Mouse (Mus musculus): ENCODE data around the gene C130050O18Rik. TPM values are rescaled to one million over a fixed set of nuclear protein-coding genes. Genes with fewer than 3 reads are reported as not detected.

The C130050O18Rik gene
- polyA plus RNA-seq (2017; shearing (Covaris generic)) = 0.11 TPM

GRCm38 (mm10) chr5:139404801-139405401 lies at the start of gene C130050O18Rik:
Gene C130050O18Rik (plus strand): TSS chr5:139405280.

GRCm38 (mm10) chr5:139377468-139378270 lies 27.4 kb upstream of the C130050O18Rik start, which contains the start of gene Gpr146:
Gene Gpr146 (plus strand): TSS chr5:139377697.

GRCm38 (mm10) chr5:139423026-139423865 lies 18.2 kb downstream of the C130050O18Rik start, which contains the start of gene Gper1:
Gene Gper1 (plus strand): TSS chr5:139423151.

GRCm38 (mm10) chr5:139460384-139461067 lies 55.4 kb downstream of the C130050O18Rik start, which contains the start of gene 3110082I17Rik:
Gene 3110082I17Rik (minus strand): TSS chr5:139460527.

Other genes with a start within 250 kb of the C130050O18Rik start
- gene Sun1, start 204.6 kb upstream of the C130050O18Rik start, polyA plus RNA-seq (2017; shearing (Covaris generic)) = 41.6 TPM
- 142 TPM for gene Get4, start 153.0 kb upstream of the C130050O18Rik start, polyA plus RNA-seq (2017; shearing (Covaris generic))
- 28.1 TPM for gene Adap1, start 79.7 kb upstream of the C130050O18Rik start, polyA plus RNA-seq (2017; shearing (Covaris generic))
- 53.2 TPM for gene Cox19, start 53.9 kb upstream of the C130050O18Rik start, polyA plus RNA-seq (2017; shearing (Covaris generic))
- not detected for gene Cyp2w1, start 52.7 kb upstream of the C130050O18Rik start, polyA plus RNA-seq (2017; shearing (Covaris generic))
- 30.8 TPM for gene Gpr146, start 27.6 kb upstream of the C130050O18Rik start, polyA plus RNA-seq (2017; shearing (Covaris generic))
- gene Gper1, start 17.9 kb downstream of the C130050O18Rik start, polyA plus RNA-seq (2017; shearing (Covaris generic)) = not detected
- gene 3110082I17Rik, start 55.2 kb downstream of the C130050O18Rik start, polyA plus RNA-seq (2017; shearing (Covaris generic)) = 8.8 TPM
- gene Zfand2a, start 79.3 kb downstream of the C130050O18Rik start, polyA plus RNA-seq (2017; shearing (Covaris generic)) = 13.1 TPM
- gene Uncx, start 138.2 kb downstream of the C130050O18Rik start, polyA plus RNA-seq (2017; shearing (Covaris generic)) = not detected

Data from CD4-positive, CD25-positive, alpha-beta regulatory T cell (primary cell).